Mouse (Mus musculus): ENCODE data around the gene Mrpl54.
A peak's percentile ranks its signal among the peaks of the same experiment; 100 is the strongest.

Gene Mrpl54

DNA sequence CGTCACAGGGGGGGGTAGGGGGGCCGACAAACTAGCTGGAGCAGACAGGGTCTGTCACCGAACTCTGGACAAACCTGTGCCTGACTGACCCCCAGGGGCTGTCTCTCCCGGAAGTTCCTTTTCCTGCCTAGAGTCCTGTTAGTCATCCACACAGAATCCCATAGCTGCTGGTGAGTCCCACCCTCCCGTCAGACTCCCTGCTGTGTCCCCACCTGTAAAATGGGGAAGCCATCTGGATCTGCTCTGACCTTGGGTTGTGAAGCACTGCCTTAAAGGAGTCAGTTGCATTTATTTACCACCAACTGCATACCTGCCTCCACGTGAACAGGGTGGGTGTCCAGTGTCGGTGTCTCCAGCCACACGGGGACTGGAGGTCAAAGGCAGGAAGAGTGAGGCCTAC is 27.7 kb upstream of the Mrpl54 start:
- DNase-seq (ENCODE audit: low spot score in 2 of 2), result no peak

DNA sequence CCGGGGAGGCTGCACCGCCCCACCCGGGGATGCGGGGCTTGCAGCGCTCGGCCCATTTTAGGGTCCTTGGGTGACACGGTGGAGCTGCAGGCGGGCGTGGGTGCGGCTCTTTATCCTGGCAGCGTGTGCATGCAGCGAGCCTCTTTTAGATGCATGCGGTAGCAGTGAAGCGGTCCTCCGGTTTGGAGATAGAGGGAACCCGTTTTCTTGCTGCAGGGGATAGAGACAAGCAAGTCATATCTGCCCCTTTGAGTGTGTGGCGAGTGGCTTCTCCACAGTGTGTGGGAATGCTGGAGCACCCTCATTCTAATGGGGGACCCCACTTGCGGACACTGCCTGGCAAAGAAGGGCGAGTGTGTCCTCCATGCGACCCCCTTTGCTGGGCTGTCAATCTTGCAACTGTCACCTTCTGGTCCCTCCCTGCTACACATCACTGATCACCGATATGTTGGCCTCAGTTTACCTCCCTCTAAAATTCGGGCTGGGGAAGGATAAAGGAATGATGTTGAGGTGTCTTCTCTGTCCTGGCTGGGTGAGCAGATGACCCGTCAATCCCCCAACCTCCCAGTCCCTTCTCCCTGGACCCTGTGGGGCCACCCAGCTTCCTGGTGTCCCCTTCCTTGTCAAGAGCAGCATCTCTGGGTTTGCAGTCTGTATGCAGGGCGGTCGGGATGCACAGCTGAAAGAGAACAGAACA is 26.7 kb upstream of the Mrpl54 start:
- no peak for DNase-seq (ENCODE audit: low spot score in 2 of 2)

- DNase-seq (ENCODE audit: low spot score in 2 of 2), result peak; percentile 99
Measured at GRCm38 (mm10) chr10:81292554-81293333, 26.0 kb upstream of the Mrpl54 start, which contains the start of gene Pip5k1c. Pip5k1c (plus strand) TSS chr10:81292963.

DNA sequence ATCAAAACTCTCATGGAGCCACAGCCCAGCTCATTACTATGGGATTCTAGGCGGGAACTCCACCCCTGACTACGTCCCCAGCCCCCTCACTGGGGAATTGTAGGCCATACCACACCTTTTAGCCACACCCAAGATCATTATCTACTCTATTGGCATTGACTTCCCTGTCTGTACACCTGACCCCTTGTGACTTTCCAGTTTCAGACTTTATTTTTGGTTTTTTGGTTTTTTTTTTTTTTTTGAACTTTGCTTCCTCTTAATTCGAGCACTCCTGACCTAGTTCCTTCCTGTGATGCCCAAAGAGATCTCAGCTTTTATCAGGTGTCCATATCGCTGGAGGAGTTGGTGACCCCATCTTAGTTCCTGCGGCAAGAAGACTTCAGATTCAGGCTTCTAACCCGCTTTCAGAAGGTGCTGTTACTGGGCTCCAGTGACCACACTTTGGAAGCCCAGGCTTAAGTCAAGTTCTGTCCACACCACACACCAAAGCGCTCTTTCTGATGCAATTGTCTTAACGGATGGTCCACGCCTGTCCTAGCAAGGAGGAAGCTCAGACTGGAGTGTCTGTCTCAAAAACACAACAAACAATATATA is 24.9 kb upstream of the Mrpl54 start, which contains the start of gene Tjp3:
TSS of gene Tjp3 (minus strand) at position 71 of the 594 bp plus-strand sequence.
- DNase-seq (ENCODE audit: low spot score in 2 of 2), result no peak

- no peak for DNase-seq (ENCODE audit: low spot score in 2 of 2)
Measured at GRCm38 (mm10) chr10:81290698-81291460, 24.1 kb upstream of the Mrpl54 start.

GRCm38 (mm10) chr10:81289811-81290210 is 23.1 kb upstream of the Mrpl54 start:
- no peak for DNase-seq (ENCODE audit: low spot score in 2 of 2)

DNA sequence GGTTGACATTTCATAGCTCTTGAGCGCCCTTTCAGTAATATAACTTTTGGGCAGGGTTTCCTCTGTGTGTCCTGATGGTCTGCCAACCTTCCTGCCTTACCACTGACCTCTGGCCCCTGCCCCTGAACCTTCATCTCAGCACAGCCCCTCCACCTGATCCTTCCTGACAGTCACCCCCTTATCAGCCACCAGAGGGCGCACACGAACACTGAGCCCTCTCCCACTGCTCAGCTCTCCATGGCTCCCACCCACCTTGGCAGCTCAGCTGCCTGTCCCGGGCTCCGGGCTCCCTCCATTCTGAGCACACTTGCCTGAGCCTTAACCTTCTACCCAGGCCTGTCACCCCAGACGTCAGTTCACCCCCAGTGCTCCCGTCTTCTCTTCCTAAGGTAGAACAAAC is 22.5 kb upstream of the Mrpl54 start:
- DNase-seq (ENCODE audit: low spot score in 2 of 2), result no peak

GRCm38 (mm10) chr10:81288601-81289000 is 21.9 kb upstream of the Mrpl54 start:
- DNase-seq (ENCODE audit: low spot score in 2 of 2), result no peak

- no peak for DNase-seq (ENCODE audit: low spot score in 2 of 2)
Measured at GRCm38 (mm10) chr10:81287513-81288157, 20.9 kb upstream of the Mrpl54 start.

- DNase-seq (ENCODE audit: low spot score in 2 of 2), result no peak
Measured at GRCm38 (mm10) chr10:81286586-81286985, 19.9 kb upstream of the Mrpl54 start.

DNA sequence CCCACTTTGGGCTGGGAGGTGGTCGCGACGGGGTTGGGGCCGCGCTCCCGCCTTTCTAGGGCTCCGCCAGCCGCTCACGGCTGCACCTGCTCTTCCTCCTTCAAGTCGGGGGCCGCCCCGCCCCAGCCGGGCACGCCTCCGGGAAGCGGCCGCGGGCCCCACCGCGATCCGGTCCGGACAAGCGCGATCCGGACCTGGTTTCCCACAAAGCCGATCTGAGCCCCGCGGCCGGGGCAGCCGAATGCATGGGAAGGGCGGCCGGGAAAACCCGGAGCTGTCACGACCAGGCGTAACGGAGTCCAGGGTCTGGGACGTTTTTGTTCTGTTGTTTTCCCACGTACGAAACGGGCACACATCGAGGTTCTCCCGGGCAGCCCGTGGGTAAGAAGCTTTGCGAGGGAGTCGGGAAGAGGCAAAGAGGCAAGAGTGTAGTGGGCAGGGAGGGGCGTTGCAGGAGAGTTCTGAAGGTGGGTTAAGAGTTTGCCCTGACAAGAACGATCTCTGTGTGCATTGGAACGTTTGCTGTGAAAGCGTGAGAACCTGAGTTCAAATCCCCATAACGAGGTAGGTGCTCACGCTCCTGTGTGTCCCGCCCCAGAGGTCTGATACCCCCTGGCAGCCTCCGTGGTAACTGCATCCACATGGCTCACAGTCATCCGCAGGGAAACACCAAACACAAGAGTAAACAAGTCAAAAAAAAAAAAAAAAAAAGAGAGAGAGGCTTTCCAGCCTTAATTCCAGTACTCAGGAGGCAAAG is 19.1 kb upstream of the Mrpl54 start:
- peak; percentile 62 to 74 for DNase-seq (ENCODE audit: low spot score in 2 of 2)

- no peak for DNase-seq (ENCODE audit: low spot score in 2 of 2)
Measured at GRCm38 (mm10) chr10:81284719-81285118, 18.0 kb upstream of the Mrpl54 start.

DNA sequence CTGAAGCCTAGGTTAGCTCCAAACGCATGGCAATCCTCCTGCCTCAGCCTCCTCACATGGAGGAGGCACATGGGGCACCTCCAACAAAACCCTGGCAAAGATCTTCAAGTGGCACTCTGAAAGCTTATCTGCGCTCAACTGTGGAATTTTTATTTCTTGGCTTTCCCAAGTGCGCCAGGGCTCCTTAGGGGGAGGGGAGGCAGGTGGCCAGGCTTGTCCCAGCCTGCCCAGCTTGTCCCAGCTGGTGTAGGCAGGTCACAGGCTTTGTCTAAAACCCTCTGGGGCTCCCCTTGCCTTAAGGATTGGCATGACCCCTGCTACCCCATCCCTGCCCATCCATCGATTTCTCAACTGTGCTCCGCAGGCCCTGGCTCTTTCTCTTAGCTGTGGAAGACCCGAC is 17.5 kb upstream of the Mrpl54 start:
- no peak for DNase-seq (ENCODE audit: low spot score in 2 of 2)

GRCm38 (mm10) chr10:81279496-81279895 is 12.8 kb upstream of the Mrpl54 start:
- DNase-seq (ENCODE audit: low spot score in 2 of 2), result no peak

GRCm38 (mm10) chr10:81277676-81278075 is 10.9 kb upstream of the Mrpl54 start:
- DNase-seq (ENCODE audit: low spot score in 2 of 2), result no peak

GRCm38 (mm10) chr10:81273842-81274241 is 7.1 kb upstream of the Mrpl54 start:
- DNase-seq (ENCODE audit: low spot score in 2 of 2), result no peak

- no peak for DNase-seq (ENCODE audit: low spot score in 2 of 2)
Measured at GRCm38 (mm10) chr10:81272356-81272755, 5.6 kb upstream of the Mrpl54 start.

GRCm38 (mm10) chr10:81268643-81269412 is 2.1 kb upstream of the Mrpl54 start:
- no peak for DNase-seq (ENCODE audit: low spot score in 2 of 2)

DNA sequence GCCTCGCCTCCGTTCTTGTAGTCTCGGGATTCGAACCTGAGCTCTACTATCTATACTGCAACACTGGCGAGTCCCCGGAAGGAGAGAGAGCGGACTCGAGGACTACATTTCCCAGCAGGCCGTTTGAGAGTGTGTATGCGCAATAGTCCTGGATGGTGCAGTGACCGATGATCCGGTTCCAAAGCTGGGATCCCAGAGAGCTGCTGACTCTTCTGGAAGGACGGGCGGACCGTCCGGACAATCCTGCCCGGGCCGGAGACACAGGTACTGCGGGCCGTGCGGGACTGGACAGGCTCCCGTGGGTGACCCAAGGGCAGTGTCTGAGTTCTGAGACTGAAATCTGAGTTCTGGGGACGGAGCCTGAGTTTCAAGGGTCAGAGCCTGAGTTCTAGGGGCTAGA is 1.3 kb upstream of the Mrpl54 start:
- DNase-seq (ENCODE audit: low spot score in 2 of 2), result peak; percentile 62 to 63

DNA sequence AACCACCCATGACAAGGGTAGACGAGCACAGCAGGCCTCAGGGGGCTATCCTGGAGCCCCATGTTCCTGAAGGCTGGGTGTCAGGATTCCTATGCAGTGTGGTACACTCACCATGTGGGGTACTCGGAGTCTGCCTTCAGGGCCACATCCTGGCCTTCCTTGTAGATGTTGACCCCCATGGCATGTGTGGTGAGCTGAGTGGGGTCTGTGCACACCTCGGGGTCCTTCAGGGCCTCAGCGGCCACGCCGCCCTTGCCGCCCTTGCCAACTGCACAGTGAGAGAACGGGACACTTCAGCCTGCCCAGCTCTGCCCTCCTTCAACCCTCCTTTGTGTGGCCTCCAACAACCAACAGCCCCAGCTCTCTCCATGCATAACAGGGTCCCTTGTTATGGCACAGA is 1.2 kb downstream of the Mrpl54 start:
- DNase-seq (ENCODE audit: low spot score in 2 of 2), result no peak
